Mouse (Mus musculus) liver (tissue): Measurements from ENCODE around the gene Fau.

Experiments used
- DNase-seq: peaks from one replicate; pipeline ENCODE4 v3.0.0-alpha.2; 2020; ENCODE audit warnings: mixed read lengths

The Fau gene

GRCm38 (mm10) chr19:6076564-6077393, 19.1 kb downstream of the Fau start, which contains the start of gene Vps51:
Gene Vps51 (minus strand): TSS chr19:6077231.
- DNase-seq: peak; percentile 80

DNA sequence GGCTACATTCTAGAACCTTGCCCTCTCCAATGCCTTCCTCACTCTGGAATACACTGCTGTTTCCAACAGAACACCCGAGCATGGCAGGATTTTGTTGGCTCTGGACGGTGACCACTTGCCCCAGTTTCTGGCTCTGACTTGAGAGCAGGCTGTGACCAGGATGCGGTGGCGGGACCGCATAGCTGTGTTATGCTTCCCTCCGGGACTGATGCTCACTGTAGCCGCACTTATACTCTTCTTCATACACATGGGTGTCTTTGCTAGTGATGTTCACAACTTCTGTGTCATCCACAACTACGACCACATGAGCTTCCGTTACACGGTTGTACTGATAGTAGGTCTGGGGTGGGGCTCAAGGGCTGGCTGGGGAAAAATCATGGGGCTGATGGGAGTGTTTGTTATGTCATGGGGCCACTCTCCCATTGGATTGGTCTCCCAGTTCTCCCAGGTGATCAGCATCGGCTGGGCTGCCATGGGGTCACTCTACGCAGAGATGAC, 22.4 kb downstream of the Fau start, which contains the start of gene Tmem262:
Tmem262 (plus strand) TSS at position 51 of the 498 bp plus-strand sequence.
- DNase-seq: no peak

GRCm38 (mm10) chr19:6082156-6082555, 24.5 kb downstream of the Fau start, which contains the start of gene Gm28374:
Gene Gm28374 (minus strand): TSS chr19:6082256.
- no peak for DNase-seq

GRCm38 (mm10) chr19:6084478-6085248, 27.0 kb downstream of the Fau start, which contains the start of the genes Zfpl1 and Cdca5:
Gene Zfpl1 (minus strand): TSS chr19:6084956.
Gene Cdca5 (plus strand): TSS chr19:6084983.
- peak; percentile 96 for DNase-seq

DNA sequence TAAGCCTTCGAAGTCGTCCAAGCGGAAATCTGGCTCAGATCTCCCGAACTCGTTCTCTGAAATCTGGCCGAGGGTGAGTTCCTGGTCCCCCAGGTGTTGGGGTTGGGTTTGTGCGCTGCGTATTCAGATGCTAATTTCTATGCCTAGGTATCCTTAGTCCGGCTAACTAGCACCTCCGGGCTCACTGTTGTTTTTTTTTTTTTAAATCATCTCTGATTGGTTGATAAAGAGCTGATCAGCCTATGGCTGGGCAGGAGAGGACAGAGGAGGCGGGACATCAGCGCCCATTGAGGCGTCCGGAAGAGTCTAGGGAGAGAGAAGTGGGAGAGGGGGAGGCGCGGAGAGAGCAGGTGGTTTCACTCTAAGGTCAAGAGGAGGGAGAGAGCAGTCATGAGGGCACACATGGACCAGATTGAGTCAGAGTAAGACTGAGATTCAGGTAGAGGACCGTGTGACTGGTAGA, 27.8 kb downstream of the Fau start:
- DNase-seq: peak; percentile 85

GRCm38 (mm10) chr19:6088841-6089240, 31.2 kb downstream of the Fau start:
- DNase-seq: no peak

- DNase-seq: no peak
Measured at GRCm38 (mm10) chr19:6094119-6094518, 36.5 kb downstream of the Fau start, which contains the start of gene AC131692.1. Gene AC131692.1 (plus strand): TSS chr19:6094419.

GRCm38 (mm10) chr19:6097847-6098246, 40.2 kb downstream of the Fau start:
- no peak for DNase-seq

GRCm38 (mm10) chr19:6101186-6101585, 43.5 kb downstream of the Fau start:
- DNase-seq: no peak

DNA sequence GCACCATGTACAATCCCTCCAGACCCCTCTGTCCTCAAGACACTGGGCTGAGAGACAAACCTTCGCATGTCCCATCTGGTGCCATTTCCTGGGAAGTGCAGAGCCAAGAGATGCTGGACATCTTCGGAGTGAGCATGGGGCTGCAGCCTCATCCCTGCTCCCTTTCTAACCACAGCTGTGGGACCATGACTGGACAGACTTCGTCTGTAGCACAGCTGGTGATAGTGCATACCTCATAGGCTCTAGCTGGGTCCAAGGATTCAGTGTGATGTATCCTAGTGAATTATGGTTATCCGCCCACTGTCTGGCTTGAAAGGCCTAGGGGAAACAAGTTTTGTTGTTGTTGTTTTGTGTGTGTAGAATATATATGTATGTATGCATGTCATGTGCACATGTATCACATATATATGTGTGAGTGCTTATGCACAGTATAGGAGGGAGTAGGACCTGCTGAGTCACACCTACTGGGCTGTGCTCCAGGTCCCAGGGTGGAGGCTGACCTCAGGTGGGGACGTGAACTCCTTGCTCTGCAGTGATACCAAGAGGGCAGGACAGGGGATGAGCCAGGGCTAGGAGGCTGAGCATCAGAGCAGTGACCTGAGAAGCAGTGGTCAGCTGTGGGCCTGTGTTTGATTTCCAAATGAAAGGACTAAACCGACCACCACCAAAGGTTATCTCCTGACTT, 44.7 kb downstream of the Fau start:
- peak; percentile 63 for DNase-seq

- no peak for DNase-seq
Measured at GRCm38 (mm10) chr19:6104476-6104875, 46.8 kb downstream of the Fau start.

DNA sequence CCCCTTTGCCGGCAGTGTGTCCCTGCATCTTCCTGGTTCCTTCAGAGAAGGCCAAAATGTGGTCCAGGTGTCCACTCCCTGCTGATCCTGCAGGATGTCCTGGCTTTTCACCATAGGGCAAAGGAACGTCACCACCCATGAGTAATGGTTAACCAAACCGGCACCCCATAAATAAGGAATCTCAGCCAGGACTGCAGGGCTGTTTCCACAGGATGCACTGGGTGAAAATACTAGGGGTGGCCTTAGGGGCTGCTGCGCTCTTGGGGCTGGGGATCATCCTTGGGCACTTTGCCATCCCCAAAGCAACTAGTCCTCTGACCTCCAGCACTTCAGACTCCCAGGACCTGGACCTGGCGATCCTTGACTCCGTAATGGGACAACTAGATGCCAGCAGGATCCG, 47.9 kb downstream of the Fau start, which contains the start of gene Naaladl1:
Naaladl1 (plus strand) TSS at position 197 of the 400 bp plus-strand sequence.
- no peak for DNase-seq
